Mouse (Mus musculus) spleen, adult 2 months (tissue): ENCODE data around the gene Tnfrsf25. TPM values are rescaled to one million over a fixed set of nuclear protein-coding genes. Genes with fewer than 3 reads are reported as not detected.

Experiments used
- DNase-seq, 2 experiments: peaks; one replicate each; pipeline versions ENCODE4 v3.0.0 to v3.0.0-alpha.2; 2012 to 2021; ENCODE audit warnings: low spot score in 2 of 2, low read depth in 1 of 2
- H3K27ac ChIP-seq: fragments of 200-500 bp; 2 replicates; pipeline ENCODE4 v1.5.1; 2012; ENCODE audit warnings: low read length, inconsistent platforms; ENCODE audit not compliant: insufficient read depth
- H3K27me3 ChIP-seq: fragments of 200-500 bp; 2 replicates; pipeline ENCODE4 v1.6.1; 2012; ENCODE audit warnings: mild to moderate bottlenecking, moderate library complexity, low read length, inconsistent platforms; ENCODE audit not compliant: control insufficient read depth, insufficient read depth
- H3K36me3 ChIP-seq: fragments of 200-500 bp; 2 replicates; pipeline ENCODE4 v1.6.1; 2012; ENCODE audit warnings: mild to moderate bottlenecking, low read length, inconsistent platforms; ENCODE audit not compliant: control insufficient read depth, insufficient read depth
- H3K4me1 ChIP-seq: fragments of 200-500 bp; 2 replicates; pipeline ENCODE4 v1.6.1; 2011; ENCODE audit warnings: inconsistent platforms; ENCODE audit not compliant: control insufficient read depth, insufficient read depth, insufficient read length
- H3K4me3 ChIP-seq: fragments of 200-500 bp; 2 replicates; pipeline ENCODE4 v1.5.1; 2011; ENCODE audit warnings: mild to moderate bottlenecking, inconsistent platforms; ENCODE audit not compliant: insufficient read depth, insufficient read length; ENCODE audit errors: extremely low read depth
- CTCF ChIP-seq: fragments of 200-500 bp; IDR thresholded peaks from 2 replicates; pipeline ENCODE4 v1.5.1; 2011; ENCODE audit warnings: mild to moderate bottlenecking, inconsistent platforms; ENCODE audit not compliant: insufficient read depth, insufficient read length, insufficient replicate concordance; ENCODE audit errors: extremely low read depth
- POLR2A ChIP-seq: fragments of 200-500 bp; IDR thresholded peaks from 2 replicates; pipeline ENCODE4 v1.6.1; 2011; ENCODE audit warnings: low read depth, low read length, inconsistent platforms
- WGBS: fragments of 180-500 bp; shearing (Covaris S2); methylation state at CpG from one replicate; pipeline ENCODE4 v1.1.7; 2018; 5-methylcytosine and 5-hydroxymethylcytosine counted together
- polyA plus RNA-seq: library from polyadenylated mRNA; depleted of rRNA; stranded (reverse); fragments of >200 nt; gene quantifications from 2 replicates; pipeline ENCODE4 v1.2.3, GENCODE M21; 2012

The Tnfrsf25 gene
- polyA plus RNA-seq, 1 experiment = 17.0 TPM

DNA sequence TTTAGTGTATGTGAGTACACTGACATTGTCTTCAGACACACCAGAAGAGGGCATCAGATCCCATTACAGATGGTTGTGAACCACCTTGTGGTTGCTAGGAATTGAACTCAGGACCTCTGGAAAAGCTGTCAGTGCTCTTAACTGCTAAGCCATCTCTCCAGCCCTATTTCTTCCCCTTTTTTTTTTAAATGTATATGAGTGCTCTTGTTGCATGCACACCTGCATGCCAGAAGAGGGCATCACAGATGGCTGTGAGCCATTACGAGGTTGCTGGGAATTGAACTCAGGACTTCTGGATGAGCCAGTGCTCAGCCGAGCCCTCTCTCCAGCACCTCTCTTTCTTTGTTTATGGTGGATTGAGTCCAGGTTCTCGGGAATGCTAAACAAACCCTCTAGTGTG lies 6.2 kb upstream of the Tnfrsf25 start:
- no peak overlapping the region for H3K27ac ChIP-seq
- TF ChIP-seq CTCF (no peak), POLR2A (no peak)
- H3K27me3 ChIP-seq = no peaks in the 10 kb centered on the region
- no peaks in the 10 kb centered on the region for H3K4me1 ChIP-seq
- H3K4me3 ChIP-seq = no peak overlapping the region
- no peak for DNase-seq
- WGBS = 94% methylated on average over 3 of the region's 3 CpGs
- H3K36me3 ChIP-seq = no peaks in the 10 kb centered on the region

DNA sequence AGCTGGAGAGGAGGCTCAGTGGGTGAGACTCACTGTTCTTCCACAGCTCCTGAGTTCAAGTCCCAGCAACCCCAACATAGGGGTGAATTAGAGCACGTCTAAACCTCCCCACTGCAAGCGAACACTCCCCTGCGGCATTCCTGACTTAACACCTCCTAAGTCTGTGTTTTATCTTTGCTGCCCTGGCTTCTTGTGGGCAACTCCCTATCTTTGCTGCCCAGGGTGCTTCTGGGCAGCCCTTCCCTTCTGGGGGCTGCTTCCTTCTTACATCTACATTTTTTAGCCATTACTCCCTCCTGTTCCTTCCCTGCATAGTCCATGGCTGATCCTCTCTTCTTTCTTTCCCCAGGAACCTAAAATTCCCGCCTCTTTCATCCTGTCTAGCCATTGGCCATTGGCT lies 5.0 kb upstream of the Tnfrsf25 start:
- 79% methylated on average over 4 of the region's 4 CpGs for WGBS
- H3K4me3 ChIP-seq = no peak overlapping the region
- TF ChIP-seq POLR2A (no peak), CTCF (no peak)
- peaks cover under 1% of the 10 kb centered on the region; the same call in 1 of the 2 replicates for H3K27me3 ChIP-seq
- H3K36me3 ChIP-seq = no peaks in the 10 kb centered on the region
- H3K27ac ChIP-seq = no peak overlapping the region
- DNase-seq = no peak
- H3K4me1 ChIP-seq = 0 out of 2 replicates have a peak, but pooled peaks cover under 1% of the 10 kb centered on the region

DNA sequence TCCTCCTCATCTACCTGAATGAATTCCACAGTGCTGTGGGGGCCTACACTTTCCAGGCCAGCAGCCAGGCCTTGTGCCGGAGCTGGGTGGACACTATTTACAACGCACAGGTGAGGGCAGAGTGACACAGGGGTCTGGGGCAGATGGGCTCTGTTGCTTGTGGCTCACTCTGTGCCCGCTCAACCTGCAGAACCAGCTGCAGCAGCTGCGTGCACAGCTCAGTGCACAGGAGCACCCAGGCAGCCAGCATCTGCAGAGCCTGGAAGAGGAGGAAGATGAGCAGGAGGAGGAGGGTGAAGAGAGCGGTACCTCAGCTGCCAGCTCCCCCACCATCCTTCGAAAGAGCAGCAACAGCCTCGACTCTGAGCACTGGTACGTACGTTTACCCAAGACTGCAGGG lies 3.4 kb upstream of the Tnfrsf25 start:
- H3K4me1 ChIP-seq = peaks cover 4% of the 10 kb centered on the region; the same call in 1 of the 2 replicates
- TF ChIP-seq CTCF (no peak), POLR2A (no peak)
- H3K27ac ChIP-seq = no peak overlapping the region
- no peaks in the 10 kb centered on the region for H3K36me3 ChIP-seq
- H3K4me3 ChIP-seq = no peak overlapping the region
- WGBS = 82% methylated on average over 9 of the region's 9 CpGs
- no peak for DNase-seq
- H3K27me3 ChIP-seq = peaks cover 6% of the 10 kb centered on the region

DNA sequence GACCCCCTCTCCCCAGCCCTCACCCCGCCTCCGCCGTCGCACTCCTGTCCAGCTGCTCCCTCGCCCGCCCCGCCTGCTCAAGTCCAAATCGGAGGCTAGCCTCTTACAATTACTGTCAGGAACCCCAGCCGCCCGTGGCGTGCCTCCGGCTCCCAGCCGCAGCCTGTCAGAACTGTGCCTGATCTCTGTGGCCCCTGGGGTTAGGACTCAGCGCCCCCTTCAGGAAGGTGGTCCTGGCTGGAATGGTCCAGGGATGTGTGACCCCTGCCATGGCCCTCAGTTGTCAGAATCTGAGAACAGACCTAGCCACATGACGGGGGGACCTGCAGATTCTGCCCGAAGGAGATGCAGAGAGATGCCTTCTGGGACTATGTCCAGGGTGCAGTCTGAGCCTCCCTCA lies 1.7 kb upstream of the Tnfrsf25 start:
- TF ChIP-seq POLR2A = no peak
- no peak for TF ChIP-seq CTCF
- no peak for DNase-seq
- Histone ChIP-seq H3K27ac (no peak overlapping the region), H3K36me3 (no peaks in the 10 kb centered on the region), H3K27me3 (peaks cover 6% of the 10 kb centered on the region), H3K4me3 (no peak overlapping the region), H3K4me1 (peaks cover 4% of the 10 kb centered on the region; the same call in 1 of the 2 replicates)
- WGBS = 94% methylated on average over 16 of the region's 16 CpGs

DNA sequence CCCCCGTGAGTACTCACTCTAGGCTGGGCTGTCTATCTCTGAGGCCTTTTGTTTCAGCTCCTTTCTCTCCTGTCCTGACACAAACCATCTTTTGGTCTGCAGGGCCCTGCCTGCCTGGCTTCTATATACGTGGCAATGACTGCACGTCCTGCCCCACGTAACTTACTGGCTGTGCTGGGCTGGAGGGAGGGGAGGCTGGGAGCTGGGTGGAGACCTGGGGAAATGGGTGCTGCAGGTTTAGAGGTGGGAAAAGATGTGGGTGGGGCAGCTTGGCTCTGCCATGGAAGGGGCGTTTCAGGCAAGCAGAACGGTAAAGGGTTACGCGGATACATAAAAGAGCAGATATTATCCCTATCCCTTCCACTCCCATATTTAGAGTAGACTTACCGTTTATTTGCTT lies 1.8 kb downstream of the Tnfrsf25 start:
- Histone ChIP-seq H3K27me3 (peaks cover 14% of the 10 kb centered on the region), H3K36me3 (no peaks in the 10 kb centered on the region), H3K4me1 (peaks cover 15% of the 10 kb centered on the region), H3K4me3 (no peak overlapping the region), H3K27ac (0 out of 2 replicates have a peak overlapping the region, but pooled peaks have one; percentile 86)
- WGBS = 80% methylated on average over 9 of the region's 9 CpGs
- TF ChIP-seq CTCF (no peak), POLR2A (no peak)
- DNase-seq = no peak

GRCm38 (mm10) chr4:152119396-152120292 lies 3.9 kb downstream of the Tnfrsf25 start:
- TF ChIP-seq CTCF = peak; percentile 33; the same call in 1 of the 2 replicates
- no peak for TF ChIP-seq POLR2A
- Histone ChIP-seq H3K4me1 (peaks cover 16% of the 10 kb centered on the region), H3K27me3 (peaks cover 18% of the 10 kb centered on the region), H3K27ac (peak overlapping the region; percentile 72), H3K4me3 (peak overlapping the region; percentile 50; the same call in 1 of the 2 replicates), H3K36me3 (no peaks in the 10 kb centered on the region)
- WGBS = 58% methylated on average over 39 of the region's 39 CpGs
- DNase-seq = no peak
